8 mouse cellular contexts compared by ENCODE assay signal in genomic region chr2:56025059-56025458, GRCm38 (mm10).
DNase-seq lines count a peak whose midpoint lies in the region; ATAC-seq and TF ChIP-seq lines count a peak whose summit lies in the region.

No protein-coding gene starts in this region.

- no peak overlapping the region for H3K9ac ChIP-seq in forebrain, embryonic 12.5 days
- H3K9ac ChIP-seq in neural tube, embryonic 12.5 days = no peak overlapping the region

- H3K4me1 ChIP-seq in forebrain, embryonic 12.5 days = no peaks in the 10 kb centered on the region
- no peaks in the 10 kb centered on the region for H3K4me1 ChIP-seq in neural tube, embryonic 12.5 days
- H3K4me1 ChIP-seq in thymus, adult 2 months (replicated peaks; ENCODE audit: control insufficient read depth, insufficient read depth, low read length) = no peaks in the 10 kb centered on the region

- TF ChIP-seq CTCF in layer of hippocampus, adult 2 months (conservative IDR thresholded peaks at IDR 0.05) = peak; percentile 78
- no peak for TF ChIP-seq CTCF in thymus, adult 2 months (IDR thresholded peaks at IDR 0.05; ENCODE audit: borderline replicate concordance, control insufficient read depth, extremely low read depth, insufficient read depth, low read length, poor library complexity)

- peak; percentile 9 to 35 for DNase-seq in left cerebral cortex, adult 18-20 months (ENCODE audit: low spot score in 2 of 2)
- no peak for DNase-seq in left cerebral cortex, postnatal 36 days (ENCODE audit: low spot score in 2 of 2)
- peak; percentile 14 for DNase-seq in WW6 (ENCODE audit: low read depth, low spot score)
- peak; percentile 16 to 51 for DNase-seq in layer of hippocampus, adult 2 months (ENCODE audit: low spot score in 2 of 2)
- DNase-seq in adrenal gland, postnatal 14 days = no peak
- no peak for DNase-seq in thymus, adult 2 months

- H3K9me3 ChIP-seq in forebrain, embryonic 12.5 days = no peaks in the 10 kb centered on the region
- H3K9me3 ChIP-seq in neural tube, embryonic 12.5 days = no peaks in the 10 kb centered on the region

- no peak overlapping the region for H3K4me2 ChIP-seq in forebrain, embryonic 12.5 days
- H3K4me2 ChIP-seq in neural tube, embryonic 12.5 days (replicated peaks) = no peak overlapping the region

- TF ChIP-seq POLR2A in thymus, adult 2 months (IDR thresholded peaks at IDR 0.05; ENCODE audit: control insufficient read depth, extremely low read depth, insufficient read depth, low read length, poor library complexity) = no peak

- no peaks in the 10 kb centered on the region for H3K36me3 ChIP-seq in forebrain, embryonic 12.5 days (replicated peaks)
- no peaks in the 10 kb centered on the region for H3K36me3 ChIP-seq in neural tube, embryonic 12.5 days
- H3K36me3 ChIP-seq in thymus, adult 2 months (ENCODE audit: control insufficient read depth, insufficient read depth, low read length) = no peaks in the 10 kb centered on the region

- ATAC-seq in forebrain, embryonic 12.5 days (ENCODE audit: low FRiP score) = peak; percentile 89
- ATAC-seq in neural tube, embryonic 12.5 days (ENCODE audit: low FRiP score, low read depth) = peak; percentile 71; the same call in 1 of the 2 replicates

- H3K27ac ChIP-seq in forebrain, embryonic 12.5 days = no peak overlapping the region
- H3K27ac ChIP-seq in layer of hippocampus, adult 2 months = no peak overlapping the region
- H3K27ac ChIP-seq in neural tube, embryonic 12.5 days = no peak overlapping the region
- H3K27ac ChIP-seq in thymus, adult 2 months (ENCODE audit: control insufficient read depth, insufficient read depth, low read length) = no peak overlapping the region

- no peaks in the 10 kb centered on the region for H3K27me3 ChIP-seq in forebrain, embryonic 12.5 days
- H3K27me3 ChIP-seq in neural tube, embryonic 12.5 days (replicated peaks) = no peaks in the 10 kb centered on the region
- H3K27me3 ChIP-seq in thymus, adult 2 months (ENCODE audit: control insufficient read depth, insufficient read depth, low read length) = no peaks in the 10 kb centered on the region

- WGBS in forebrain, embryonic 12.5 days = 4% methylated on average over 5 of the region's 5 CpGs
- 11% methylated on average over 5 of the region's 5 CpGs for WGBS in neural tube, embryonic 12.5 days
- 14% methylated on average over 5 of the region's 5 CpGs for WGBS in thymus, adult 2 months

- intact Hi-C loops in left cerebral cortex, postnatal 36 days (cut with DNase I) = loop anchor here (5.0 to 10.0 kb wide), 2 partner anchors 720 to 933 kb away; no protein-coding TSS in a partner anchor

- no peak overlapping the region for H3K4me3 ChIP-seq in forebrain, embryonic 12.5 days (replicated peaks)
- no peak overlapping the region for H3K4me3 ChIP-seq in layer of hippocampus, adult 2 months
- H3K4me3 ChIP-seq in neural tube, embryonic 12.5 days = no peak overlapping the region
- H3K4me3 ChIP-seq in thymus, adult 2 months (ENCODE audit: control insufficient read depth, insufficient read depth, low read length) = no peak overlapping the region

Comparison
In these comparisons a context has a peak if more than half of its experiments do, and no peak if none do; other contexts are left out.
1. DNase-seq: peak in left cerebral cortex, adult 18-20 months (2 of 2), WW6 (single experiment) and layer of hippocampus, adult 2 months (2 of 2); none in left cerebral cortex, postnatal 36 days (0 of 2), adrenal gland, postnatal 14 days (single experiment) and thymus, adult 2 months (single experiment).